Mouse (Mus musculus): Measurements from ENCODE around the gene Hpn. TPM values are rescaled to one million over a fixed set of nuclear protein-coding genes. Genes with fewer than 3 reads are reported as not detected.

Gene Hpn
- polyA plus RNA-seq, 1 experiment, result 1.8 TPM

DNA sequence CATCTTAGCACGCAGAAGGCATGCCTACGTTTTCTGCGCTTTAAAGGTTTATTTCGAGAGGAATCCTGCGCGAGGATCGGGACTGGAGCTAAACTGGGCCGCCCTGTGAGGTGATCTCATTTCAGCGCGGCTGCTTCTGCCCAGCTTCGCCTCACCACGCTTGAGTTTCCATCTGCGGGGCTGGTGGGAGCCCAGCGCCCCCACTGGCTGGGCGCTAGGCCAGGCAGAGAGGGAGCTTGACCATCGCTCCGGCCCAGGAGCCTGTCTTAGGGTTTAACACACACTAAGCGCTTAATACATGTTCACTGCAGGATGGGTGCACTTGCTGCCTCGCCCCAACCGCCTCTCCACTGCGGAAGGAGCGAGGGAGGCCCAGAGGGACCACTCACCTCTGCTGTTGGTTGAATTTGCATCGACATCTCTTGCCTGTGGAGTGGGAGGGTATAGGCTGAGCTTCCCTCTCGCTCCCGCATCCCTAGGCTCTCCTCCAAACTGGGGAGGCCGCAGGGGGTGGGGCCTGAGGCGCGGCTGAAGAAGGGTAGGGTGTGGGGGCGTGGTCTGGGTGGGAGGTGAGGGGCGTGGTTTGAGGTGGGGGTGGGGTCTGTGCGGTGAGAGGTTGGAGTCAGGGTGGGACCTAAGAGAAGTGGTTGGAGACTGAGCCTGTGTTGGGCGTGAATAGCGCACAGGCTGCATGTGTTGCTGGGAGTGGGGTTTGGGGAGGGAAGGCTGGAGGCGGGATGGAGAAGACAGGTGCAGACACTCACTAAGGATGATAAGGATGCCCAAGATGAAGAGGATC is 62.3 kb downstream of the Hpn start:
- peaks cover 92% of the 10 kb centered on the region for H3K27me3 ChIP-seq (replicated peaks)
- peak overlapping the region; percentile 82 for H3K4me3 ChIP-seq (replicated peaks)
- no peaks in the 10 kb centered on the region for H3K36me3 ChIP-seq (replicated peaks; ENCODE audit: low read length)
- no peaks in the 10 kb centered on the region for H3K9me3 ChIP-seq
- no peak for TF ChIP-seq GATA1 (IDR thresholded peaks at IDR 0.05; ENCODE audit: borderline replicate concordance, low read length)
- no peak for TF ChIP-seq FLI1 (IDR thresholded peaks at IDR 0.05; ENCODE audit: low read length)
- H3K4me1 ChIP-seq, result peaks cover 53% of the 10 kb centered on the region

GRCm38 (mm10) chr7:31052251-31052635 is 62.8 kb downstream of the Hpn start:
- peaks cover 92% of the 10 kb centered on the region for H3K27me3 ChIP-seq (replicated peaks)
- no peaks in the 10 kb centered on the region for H3K36me3 ChIP-seq (replicated peaks; ENCODE audit: low read length)
- H3K4me1 ChIP-seq, result peaks cover 53% of the 10 kb centered on the region
- H3K9me3 ChIP-seq, result no peaks in the 10 kb centered on the region
- no peak for TF ChIP-seq FLI1 (IDR thresholded peaks at IDR 0.05; ENCODE audit: low read length)
- TF ChIP-seq GATA1 (IDR thresholded peaks at IDR 0.05; ENCODE audit: borderline replicate concordance, low read length), result no peak
- peak overlapping the region; percentile 82 for H3K4me3 ChIP-seq (replicated peaks)

GRCm38 (mm10) chr7:31051321-31052021 is 63.6 kb downstream of the Hpn start, which contains the start of gene Fxyd7:
TSS of gene Fxyd7 (minus strand) at chr7:31051467.
- Histone ChIP-seq H3K27me3 (replicated peaks) (peaks cover 91% of the 10 kb centered on the region), H3K9me3 (no peaks in the 10 kb centered on the region; the same call in 1 of the 2 replicates), H3K4me3 (replicated peaks) (peak within 1 kb of the TSS; percentile 82), H3K36me3 (replicated peaks; ENCODE audit: low read length) (no peaks in the 10 kb centered on the region), H3K4me1 (peaks cover 54% of the 10 kb centered on the region)
- TF ChIP-seq FLI1 (IDR thresholded peaks at IDR 0.05; ENCODE audit: low read length), result no peak
- no peak for TF ChIP-seq GATA1 (IDR thresholded peaks at IDR 0.05; ENCODE audit: borderline replicate concordance, low read length)

DNA sequence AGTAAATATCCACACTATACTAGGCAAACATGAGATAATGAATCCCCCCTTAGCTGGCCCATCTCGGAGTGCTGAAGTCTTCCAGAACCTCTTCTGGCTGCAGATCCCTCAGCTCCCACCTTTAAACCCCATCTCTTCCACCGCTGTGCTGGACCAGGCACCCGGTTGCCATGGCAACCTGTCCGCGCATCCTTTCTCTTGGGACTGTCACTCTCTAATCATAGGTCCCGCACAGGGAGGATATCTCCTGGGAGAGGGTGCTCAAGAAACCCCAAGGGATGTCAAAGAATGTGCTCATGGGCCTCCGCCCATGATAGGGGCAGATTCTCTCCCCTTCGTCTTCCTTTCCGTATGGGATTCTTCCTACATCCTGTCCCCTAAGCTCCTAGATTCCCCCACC is 64.2 kb downstream of the Hpn start:
- Histone ChIP-seq H3K4me1 (peaks cover 59% of the 10 kb centered on the region), H3K9me3 (no peaks in the 10 kb centered on the region; the same call in 1 of the 2 replicates), H3K36me3 (replicated peaks; ENCODE audit: low read length) (no peaks in the 10 kb centered on the region), H3K27me3 (replicated peaks) (peaks cover 94% of the 10 kb centered on the region), H3K4me3 (replicated peaks) (peak overlapping the region; percentile 59)
- no peak for TF ChIP-seq GATA1 (IDR thresholded peaks at IDR 0.05; ENCODE audit: borderline replicate concordance, low read length)
- no peak for TF ChIP-seq FLI1 (IDR thresholded peaks at IDR 0.05; ENCODE audit: low read length)

DNA sequence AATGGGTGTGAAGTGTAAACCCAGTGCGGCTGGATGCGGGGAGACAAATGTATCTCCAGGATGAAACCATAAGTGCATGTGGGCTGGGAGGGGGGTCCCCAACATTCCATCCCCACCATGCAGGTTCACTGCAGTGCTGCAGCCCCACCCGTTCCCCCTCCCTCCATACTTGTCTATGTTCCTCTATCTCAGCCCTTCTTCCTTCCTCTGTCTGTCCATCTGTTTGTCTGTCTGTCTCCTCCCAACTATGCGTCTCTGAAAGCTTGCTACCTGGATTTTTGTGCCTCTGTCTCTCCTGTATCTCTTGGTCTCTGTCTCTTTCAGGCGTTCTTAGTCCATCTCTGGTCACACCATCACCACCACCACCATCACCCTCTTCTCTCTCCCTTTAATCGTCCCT is 64.6 kb downstream of the Hpn start:
- H3K27me3 ChIP-seq (replicated peaks), result peaks cover 94% of the 10 kb centered on the region
- peaks cover 58% of the 10 kb centered on the region for H3K4me1 ChIP-seq
- H3K36me3 ChIP-seq (replicated peaks; ENCODE audit: low read length), result no peaks in the 10 kb centered on the region
- peaks cover 2% of the 10 kb centered on the region; the same call in 1 of the 2 replicates for H3K9me3 ChIP-seq
- H3K4me3 ChIP-seq (replicated peaks), result no peak overlapping the region
- TF ChIP-seq GATA1 (IDR thresholded peaks at IDR 0.05; ENCODE audit: borderline replicate concordance, low read length) (no peak), FLI1 (IDR thresholded peaks at IDR 0.05; ENCODE audit: low read length) (no peak)

DNA sequence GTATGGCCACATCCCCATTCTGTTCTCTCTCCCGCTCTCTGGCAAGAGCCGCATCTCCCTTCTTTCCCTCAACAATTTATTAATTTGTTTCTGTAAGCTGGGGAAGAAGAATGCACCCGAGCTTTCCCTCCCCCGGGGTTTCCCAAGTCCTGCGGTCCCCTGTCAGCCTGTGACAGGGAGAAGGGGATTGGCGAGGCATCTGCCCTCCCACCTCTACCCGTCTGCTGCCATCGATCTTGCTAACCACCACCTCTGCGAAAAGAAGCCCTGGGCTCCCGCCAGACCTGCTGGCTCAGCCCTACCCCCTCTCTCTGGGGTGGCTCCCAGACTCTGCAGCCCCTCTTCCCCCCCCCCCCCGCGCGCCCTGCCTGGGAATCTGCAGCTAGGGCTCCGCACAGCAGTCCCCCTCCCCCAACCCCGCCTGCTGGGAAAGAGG is 65.2 kb downstream of the Hpn start:
- Histone ChIP-seq H3K27me3 (replicated peaks) (peaks cover 92% of the 10 kb centered on the region), H3K4me3 (replicated peaks) (no peak overlapping the region), H3K4me1 (peaks cover 53% of the 10 kb centered on the region), H3K9me3 (peaks cover 4% of the 10 kb centered on the region; the same call in 1 of the 2 replicates), H3K36me3 (replicated peaks; ENCODE audit: low read length) (no peaks in the 10 kb centered on the region)
- TF ChIP-seq FLI1 (IDR thresholded peaks at IDR 0.05; ENCODE audit: low read length), result no peak
- TF ChIP-seq GATA1 (IDR thresholded peaks at IDR 0.05; ENCODE audit: borderline replicate concordance, low read length), result no peak

- no peaks in the 10 kb centered on the region for H3K36me3 ChIP-seq (replicated peaks; ENCODE audit: low read length)
- peaks cover 92% of the 10 kb centered on the region for H3K27me3 ChIP-seq (replicated peaks)
- no peak overlapping the region for H3K4me3 ChIP-seq (replicated peaks)
- no peak for TF ChIP-seq GATA1 (IDR thresholded peaks at IDR 0.05; ENCODE audit: borderline replicate concordance, low read length)
- TF ChIP-seq FLI1 (IDR thresholded peaks at IDR 0.05; ENCODE audit: low read length), result no peak
- peaks cover 53% of the 10 kb centered on the region for H3K4me1 ChIP-seq
- peaks cover 4% of the 10 kb centered on the region; the same call in 1 of the 2 replicates for H3K9me3 ChIP-seq
Observed at GRCm38 (mm10) chr7:31049135-31049845, 65.8 kb downstream of the Hpn start.

Other genes starting within 250 kb of the Hpn start
- gene Cd22, start 234.9 kb downstream of the Hpn start, polyA plus RNA-seq (2012; ENCODE audit: insufficient read depth, low replicate concordance), result 0.03 TPM in 1 of 2 replicates, not detected in the other
- gene Mag, start 200.4 kb downstream of the Hpn start, polyA plus RNA-seq (2012; ENCODE audit: insufficient read depth, low replicate concordance), result 1.2 TPM in 1 of 2 replicates, not detected in the other
- gene Hamp2, start 190.6 kb downstream of the Hpn start, polyA plus RNA-seq (2012; ENCODE audit: insufficient read depth, low replicate concordance), result not detected in 2 replicates
- gene Hamp, start 171.3 kb downstream of the Hpn start, polyA plus RNA-seq (2012; ENCODE audit: insufficient read depth, low replicate concordance), result not detected in 2 replicates
- gene Usf2, start 158.5 kb downstream of the Hpn start, polyA plus RNA-seq (2012; ENCODE audit: insufficient read depth, low replicate concordance), result 122 and 127 TPM in 2 replicates
- 2.1 TPM in 1 of 2 replicates, not detected in the other for gene Lsr, start 141.8 kb downstream of the Hpn start, polyA plus RNA-seq (2012; ENCODE audit: insufficient read depth, low replicate concordance)
- not detected in 2 replicates for gene Fam187b, start 141.5 kb downstream of the Hpn start, polyA plus RNA-seq (2012; ENCODE audit: insufficient read depth, low replicate concordance)
- gene Fxyd5, start 72.8 kb downstream of the Hpn start, polyA plus RNA-seq (2012; ENCODE audit: insufficient read depth, low replicate concordance), result 2,043 and 2,688 TPM in 2 replicates
- gene Fxyd7, start 63.8 kb downstream of the Hpn start, polyA plus RNA-seq (2012; ENCODE audit: insufficient read depth, low replicate concordance), result 1.0 TPM in 1 of 2 replicates, not detected in the other
- not detected in 2 replicates for gene Fxyd1, start 58.1 kb downstream of the Hpn start, polyA plus RNA-seq (2012; ENCODE audit: insufficient read depth, low replicate concordance)
- 0.23 and 0.67 TPM in 2 replicates for gene Lgi4, start 55.9 kb downstream of the Hpn start, polyA plus RNA-seq (2012; ENCODE audit: insufficient read depth, low replicate concordance)
- gene Fxyd3, start 38.6 kb downstream of the Hpn start, polyA plus RNA-seq (2012; ENCODE audit: insufficient read depth, low replicate concordance), result not detected in 2 replicates
- gene Scn1b, start 11.7 kb upstream of the Hpn start, polyA plus RNA-seq (2012; ENCODE audit: insufficient read depth, low replicate concordance), result 8.8 and 28.4 TPM in 2 replicates
- 122 and 287 TPM in 2 replicates for gene Gramd1a, start 40.6 kb upstream of the Hpn start, polyA plus RNA-seq (2012; ENCODE audit: insufficient read depth, low replicate concordance)
- not detected in 2 replicates for gene Scgb2b2, start 175.2 kb upstream of the Hpn start, polyA plus RNA-seq (2012; ENCODE audit: insufficient read depth, low replicate concordance)
- gene Scgb1b2, start 176.5 kb upstream of the Hpn start, polyA plus RNA-seq (2012; ENCODE audit: insufficient read depth, low replicate concordance), result not detected in 2 replicates
- not detected in 2 replicates for gene Scgb2b3, start 246.8 kb upstream of the Hpn start, polyA plus RNA-seq (2012; ENCODE audit: insufficient read depth, low replicate concordance)

Data from megakaryocyte, embryonic 14.5 days (primary cell).